Mouse (Mus musculus) liver, adult 2 months (tissue): ENCODE measurements around the gene Mapk11. TPM values are rescaled to one million over a fixed set of nuclear protein-coding genes. Genes with fewer than 3 reads are reported as not detected.

Source experiments
- DNase-seq: peaks from one replicate; pipeline ENCODE4 v3.0.0-alpha.2; 2011; ENCODE audit warnings: low read depth, low spot score; ENCODE audit errors: extremely low read depth
- H3K27ac ChIP-seq: fragments of 200-500 bp; replicated peaks from 2 replicates; pipeline ENCODE4 v1.5.1; 2012; ENCODE audit warnings: low read depth, mild to moderate bottlenecking, control low read depth, inconsistent platforms, low read length; ENCODE audit not compliant: insufficient read depth
- H3K27me3 ChIP-seq: fragments of 200-500 bp; 2 replicates; pipeline ENCODE4 v1.6.1; 2012; ENCODE audit warnings: mild to moderate bottlenecking, moderate library complexity, low read length, inconsistent platforms; ENCODE audit not compliant: control insufficient read depth, insufficient read depth
- H3K36me3 ChIP-seq: fragments of 200-500 bp; 2 replicates; pipeline ENCODE4 v1.6.1; 2012; ENCODE audit warnings: low read length, inconsistent platforms; ENCODE audit not compliant: control insufficient read depth, insufficient read depth
- H3K4me1 ChIP-seq: fragments of 200-500 bp; 2 replicates; pipeline ENCODE4 v1.6.1; 2011; ENCODE audit warnings: low read length; ENCODE audit not compliant: control insufficient read depth, insufficient read depth
- H3K4me3 ChIP-seq: fragments of 200-500 bp; 2 replicates; pipeline ENCODE4 v1.5.1; 2011; ENCODE audit warnings: low read depth, mild to moderate bottlenecking, control low read depth, low read length, moderate library complexity; ENCODE audit not compliant: insufficient read depth
- H3K79me2 ChIP-seq: fragments of 200-500 bp; 2 replicates; pipeline ENCODE4 v1.6.1; 2012; ENCODE audit warnings: inconsistent platforms, mild to moderate bottlenecking, low read length, moderate library complexity; ENCODE audit not compliant: control insufficient read depth, insufficient read depth
- H3K9ac ChIP-seq: fragments of 200-500 bp; 2 replicates; pipeline ENCODE4 v1.6.1; 2012; ENCODE audit warnings: low read depth, mild to moderate bottlenecking, control low read depth, inconsistent platforms, low read length
- CTCF ChIP-seq: fragments of 200-500 bp; IDR thresholded peaks from 2 replicates; pipeline ENCODE4 v1.5.1; 2011; ENCODE audit warnings: low read depth, low read length, control low read depth
- POLR2A ChIP-seq: fragments of 200-500 bp; IDR thresholded peaks from 2 replicates; pipeline ENCODE4 v1.6.1; 2011; ENCODE audit warnings: low read length, control low read depth; ENCODE audit not compliant: insufficient read depth; ENCODE audit errors: extremely low read depth
- whole genome bisulfite sequencing: fragments of 180-500 bp; shearing (Covaris S2); methylation state at CpG from one replicate; pipeline ENCODE4 v1.1.7; 2018; 5-methylcytosine and 5-hydroxymethylcytosine counted together
- polyA plus RNA-seq: library from polyadenylated mRNA; depleted of rRNA; stranded (reverse); fragments of >200 nt; gene quantifications from 2 replicates; pipeline ENCODE4 v1.2.3, GENCODE M21; 2012
- total RNA-seq: library from RNA; depleted of rRNA; stranded (reverse); fragments of >200 nt; gene quantifications from 2 replicates; pipeline ENCODE4 v1.2.3, GENCODE M21; 2014

Mapk11 gene
- total and polyA plus RNA-seq, 2 experiments, result 0.74 to 1.3 TPM

DNA sequence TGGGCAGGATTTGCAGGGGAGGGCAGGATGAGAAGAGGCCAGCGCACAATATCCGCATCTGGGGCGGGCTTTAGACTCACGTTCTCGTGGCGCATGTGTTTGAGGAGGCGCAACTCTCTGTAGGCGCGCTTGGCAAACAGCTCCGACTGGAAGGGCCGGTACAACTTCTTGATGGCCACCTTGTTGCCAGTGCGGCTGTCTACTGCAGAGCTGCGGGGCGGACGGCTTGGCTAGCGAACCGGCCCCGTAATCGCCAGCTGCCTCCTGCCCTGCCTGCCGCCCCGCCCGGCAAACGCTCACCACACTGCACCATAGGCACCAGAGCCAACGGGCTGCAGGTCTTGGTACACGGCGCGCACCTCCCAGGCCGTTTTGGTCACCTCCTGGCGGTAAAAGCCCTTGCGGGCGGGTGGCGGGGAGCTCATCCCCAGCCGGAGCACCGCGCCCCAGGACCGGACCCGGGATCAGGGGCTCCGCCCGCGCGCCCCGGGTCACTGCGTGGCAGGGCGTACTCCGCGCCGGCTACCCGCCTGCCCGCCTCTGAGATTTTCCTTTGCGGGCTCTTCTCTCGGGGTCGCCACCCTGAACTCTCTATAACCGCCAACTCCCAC, 9.3 kb downstream of the Mapk11 start:
- no peak for TF ChIP-seq CTCF
- TF ChIP-seq POLR2A, result no peak
- Histone ChIP-seq H3K4me1 (no peaks in the 10 kb centered on the region), H3K27me3 (no peaks in the 10 kb centered on the region), H3K79me2 (no peaks in the 10 kb centered on the region), H3K4me3 (peak overlapping the region; percentile 79), H3K36me3 (no peaks in the 10 kb centered on the region), H3K9ac (peak overlapping the region; percentile 84), H3K27ac (peak overlapping the region; percentile 59)
- DNase-seq, result no peak
- WGBS, result 2% methylated on average over 52 of the region's 53 CpGs

GRCm38 (mm10) chr15:89138531-89138930, 10.9 kb downstream of the Mapk11 start:
- 86% methylated on average over 6 of the region's 6 CpGs for WGBS
- Histone ChIP-seq H3K4me3 (no peak overlapping the region), H3K36me3 (no peaks in the 10 kb centered on the region), H3K79me2 (no peaks in the 10 kb centered on the region), H3K9ac (no peak overlapping the region), H3K27ac (no peak overlapping the region), H3K27me3 (no peaks in the 10 kb centered on the region), H3K4me1 (no peaks in the 10 kb centered on the region)
- no peak for DNase-seq
- no peak for TF ChIP-seq CTCF
- no peak for TF ChIP-seq POLR2A

- no peaks in the 10 kb centered on the region for H3K36me3 ChIP-seq
- H3K79me2 ChIP-seq, result no peaks in the 10 kb centered on the region
- no peak overlapping the region for H3K4me3 ChIP-seq
- TF ChIP-seq CTCF (no peak), POLR2A (no peak)
- H3K9ac ChIP-seq, result no peak overlapping the region
- no peak for DNase-seq
- 87% methylated on average over 7 of the region's 7 CpGs for WGBS
- no peaks in the 10 kb centered on the region for H3K4me1 ChIP-seq
- no peak overlapping the region for H3K27ac ChIP-seq
- no peaks in the 10 kb centered on the region for H3K27me3 ChIP-seq
Observed at GRCm38 (mm10) chr15:89138046-89138405, 11.4 kb downstream of the Mapk11 start.

DNA sequence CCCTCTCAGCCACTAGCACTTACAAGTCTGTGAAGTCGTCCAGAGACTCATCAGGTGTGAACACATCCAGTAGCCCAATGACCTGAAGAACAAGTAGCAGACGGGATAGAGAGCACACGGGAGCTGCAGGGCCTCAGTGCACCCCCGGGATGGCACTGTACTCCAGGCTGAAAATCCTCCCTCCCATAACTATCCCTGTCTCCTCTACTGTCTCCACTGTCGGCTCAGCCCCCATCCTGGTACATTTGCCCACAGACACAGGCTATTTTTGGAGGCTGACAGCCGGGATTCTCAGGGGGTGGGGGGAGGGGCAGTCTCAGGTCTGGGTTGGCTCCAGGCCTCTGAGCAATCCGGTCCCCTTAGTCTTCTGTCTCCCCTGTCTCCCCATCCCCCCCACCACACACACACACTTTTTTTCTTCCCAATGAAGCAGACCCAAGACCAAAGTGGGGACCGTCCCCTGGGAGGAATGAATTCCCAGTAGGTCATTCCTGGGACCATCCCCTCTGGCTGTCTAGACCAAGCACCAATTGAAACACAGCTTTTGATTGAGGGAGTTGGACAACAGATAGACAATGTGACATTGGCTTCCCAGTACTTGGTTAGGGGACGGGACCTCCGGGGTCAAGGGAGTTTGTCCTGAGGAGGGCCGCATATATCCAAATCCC, 11.9 kb downstream of the Mapk11 start:
- 69% methylated on average over 11 of the region's 11 CpGs for WGBS
- H3K4me3 ChIP-seq, result no peak overlapping the region
- H3K79me2 ChIP-seq, result no peaks in the 10 kb centered on the region
- no peak overlapping the region for H3K27ac ChIP-seq
- H3K9ac ChIP-seq, result no peak overlapping the region
- H3K4me1 ChIP-seq, result no peaks in the 10 kb centered on the region
- TF ChIP-seq POLR2A, result no peak
- TF ChIP-seq CTCF, result no peak
- no peaks in the 10 kb centered on the region for H3K36me3 ChIP-seq
- no peaks in the 10 kb centered on the region for H3K27me3 ChIP-seq
- DNase-seq, result no peak

DNA sequence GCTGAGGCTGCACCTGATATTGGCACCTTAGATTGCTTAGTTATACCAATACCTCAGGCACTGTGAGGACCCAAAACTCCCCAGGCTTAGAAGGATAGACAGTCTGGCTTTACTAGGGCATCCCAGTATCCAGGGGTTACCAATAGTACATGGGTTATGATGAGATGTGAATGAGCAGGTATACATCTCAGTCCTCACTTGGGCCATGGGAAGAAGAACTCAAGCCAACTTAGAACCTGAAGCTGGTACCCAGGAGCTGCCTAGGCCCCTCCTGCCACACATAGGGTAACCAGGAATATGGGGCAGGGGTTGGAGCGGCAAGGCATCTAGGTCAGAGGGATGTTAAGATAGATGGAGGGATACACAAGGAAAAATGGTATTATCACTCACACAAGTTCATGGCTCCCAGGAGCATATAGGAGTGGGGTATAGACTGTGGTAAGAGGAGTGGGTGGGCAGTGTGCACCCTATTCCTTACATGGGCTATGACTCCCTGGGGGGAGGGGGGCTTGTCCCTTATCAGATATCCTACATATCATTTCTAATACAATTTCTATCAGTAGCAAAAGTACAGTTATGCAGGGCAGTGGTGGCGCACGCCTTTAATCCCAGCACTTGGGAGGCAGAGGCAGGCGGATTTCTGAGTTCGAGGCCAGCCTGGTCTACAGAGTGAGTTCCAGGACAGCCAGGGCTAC, 12.8 kb downstream of the Mapk11 start:
- Histone ChIP-seq H3K9ac (no peak overlapping the region), H3K27ac (no peak overlapping the region), H3K36me3 (no peaks in the 10 kb centered on the region), H3K4me3 (no peak overlapping the region), H3K27me3 (no peaks in the 10 kb centered on the region), H3K79me2 (no peaks in the 10 kb centered on the region), H3K4me1 (no peaks in the 10 kb centered on the region)
- TF ChIP-seq POLR2A (no peak), CTCF (no peak)
- 98% methylated on average over 5 of the region's 5 CpGs for WGBS
- no peak for DNase-seq

DNA sequence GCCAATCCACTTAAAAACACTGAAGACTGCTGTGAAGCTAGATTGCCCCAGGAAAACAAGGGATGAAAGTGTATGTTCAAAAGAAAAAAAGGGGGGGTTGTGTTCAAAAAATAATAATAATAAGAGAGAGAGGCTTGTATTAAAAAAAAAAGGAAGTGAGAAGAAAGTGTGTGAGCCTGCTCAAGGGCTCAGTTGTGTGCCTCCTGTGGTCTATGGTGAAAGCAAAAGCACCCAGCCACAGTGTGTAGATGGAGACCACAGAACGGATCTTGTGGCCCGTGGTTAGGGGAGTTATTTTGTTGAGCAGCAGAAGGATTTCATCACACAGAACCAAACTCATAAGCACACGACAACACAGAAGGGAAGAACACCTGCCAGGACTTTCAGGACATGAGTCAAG, 18.1 kb downstream of the Mapk11 start:
- no peaks in the 10 kb centered on the region for H3K27me3 ChIP-seq
- WGBS, result 76% methylated on average over 3 of the region's 3 CpGs
- H3K4me3 ChIP-seq, result no peak overlapping the region
- no peak overlapping the region for H3K9ac ChIP-seq
- no peak for TF ChIP-seq CTCF
- no peak for TF ChIP-seq POLR2A
- H3K79me2 ChIP-seq, result peaks cover 4% of the 10 kb centered on the region; the same call in 1 of the 2 replicates
- H3K27ac ChIP-seq, result no peak overlapping the region
- H3K36me3 ChIP-seq, result no peaks in the 10 kb centered on the region
- H3K4me1 ChIP-seq, result peaks cover 7% of the 10 kb centered on the region; the same call in 1 of the 2 replicates
- no peak for DNase-seq
